Mouse (Mus musculus) liver, embryonic 15.5 days (tissue): ENCODE measurements at regions not wholly inside any gene's neighbourhood (a gene's known extent, or its start where the extent isn't known, plus 50 kb on each side); places are given as distances from the start of the nearest gene placed in this dataset.
"Not testable (repeated sequence)": the region's sequence is repeated elsewhere in the genome, so short reads cannot be mapped to it uniquely, and the experiment has no call there.

Experiments
- ATAC-seq: fragments of 200-750 bp; cut with Nextera tagmentation; 2 replicates; pipeline ENCODE4 v1.8.0; 2017; ENCODE audit warnings: moderate number of reproducible peaks, mild to moderate bottlenecking, moderate library complexity; ENCODE audit not compliant: insufficient read depth
- H3K27ac ChIP-seq: fragments of 300-500 bp; sonication (generic); replicated peaks from 2 replicates; pipeline ENCODE4 v1.5.1; 2015; ENCODE audit warnings: mild to moderate bottlenecking, inconsistent platforms
- H3K27me3 ChIP-seq: fragments of 300-500 bp; sonication (generic); 2 replicates; pipeline ENCODE4 v1.6.1; 2015; ENCODE audit warnings: mild to moderate bottlenecking, inconsistent platforms
- H3K36me3 ChIP-seq: fragments of 300-500 bp; sonication (generic); replicated peaks from 2 replicates; pipeline ENCODE4 v1.6.1; 2015; ENCODE audit warnings: moderate library complexity, mild to moderate bottlenecking, inconsistent platforms
- H3K4me1 ChIP-seq: fragments of 300-500 bp; sonication (generic); replicated peaks from 2 replicates; pipeline ENCODE4 v1.6.1; 2015; ENCODE audit warnings: inconsistent platforms
- H3K4me2 ChIP-seq: fragments of 300-500 bp; sonication (generic); 2 replicates; pipeline ENCODE4 v1.6.1; 2015; ENCODE audit warnings: moderate library complexity, mild to moderate bottlenecking, inconsistent platforms
- H3K4me3 ChIP-seq: fragments of 300-500 bp; sonication (generic); replicated peaks from 2 replicates; pipeline ENCODE4 v1.5.1; 2015; ENCODE audit warnings: mild to moderate bottlenecking, inconsistent platforms
- H3K9ac ChIP-seq: fragments of 300-500 bp; sonication (generic); 2 replicates; pipeline ENCODE4 v1.6.1; 2015; ENCODE audit warnings: moderate library complexity, mild to moderate bottlenecking, inconsistent platforms
- H3K9me3 ChIP-seq: fragments of 300-500 bp; sonication (generic); replicated peaks from 2 replicates; pipeline ENCODE4 v1.6.1; 2016; ENCODE audit warnings: inconsistent platforms
- WGBS: fragments of 180-500 bp; shearing (Covaris S2); methylation state at CpG from one replicate; pipeline ENCODE4 v1.1.7; 2015; ENCODE audit warnings: mixed read lengths; ENCODE audit not compliant: insufficient replicate concordance; 5-methylcytosine and 5-hydroxymethylcytosine counted together

DNA sequence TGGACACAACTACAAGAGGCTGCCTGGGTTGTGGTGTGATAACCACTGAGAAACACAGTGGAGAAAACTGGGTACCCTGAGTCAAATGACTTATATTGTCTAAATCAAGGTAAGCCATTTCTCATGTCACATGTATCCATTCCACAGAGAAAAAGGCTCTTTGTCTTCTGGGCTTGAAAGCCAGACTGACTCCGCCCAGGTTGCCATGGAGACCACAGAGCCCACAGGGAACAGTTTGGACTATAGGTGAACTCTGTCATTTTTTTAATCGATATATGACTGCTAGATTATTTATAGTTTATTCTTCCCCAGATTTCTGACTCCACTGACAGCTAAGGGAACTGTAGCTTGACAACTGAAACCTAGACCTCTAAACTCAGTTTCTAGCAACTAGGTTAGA is 80.7 kb upstream of the Thpo start:
- Histone ChIP-seq H3K4me3 (no peak overlapping the region), H3K27ac (no peak overlapping the region), H3K36me3 (no peaks in the 10 kb centered on the region), H3K4me2 (no peak overlapping the region), H3K27me3 (no peaks in the 10 kb centered on the region), H3K4me1 (peaks cover 3% of the 10 kb centered on the region; the same call in 1 of the 2 replicates), H3K9ac (no peak overlapping the region), H3K9me3 (no peaks in the 10 kb centered on the region)
- ATAC-seq, result no peak
- 66% methylated on average over 2 of the region's 2 CpGs for WGBS

DNA sequence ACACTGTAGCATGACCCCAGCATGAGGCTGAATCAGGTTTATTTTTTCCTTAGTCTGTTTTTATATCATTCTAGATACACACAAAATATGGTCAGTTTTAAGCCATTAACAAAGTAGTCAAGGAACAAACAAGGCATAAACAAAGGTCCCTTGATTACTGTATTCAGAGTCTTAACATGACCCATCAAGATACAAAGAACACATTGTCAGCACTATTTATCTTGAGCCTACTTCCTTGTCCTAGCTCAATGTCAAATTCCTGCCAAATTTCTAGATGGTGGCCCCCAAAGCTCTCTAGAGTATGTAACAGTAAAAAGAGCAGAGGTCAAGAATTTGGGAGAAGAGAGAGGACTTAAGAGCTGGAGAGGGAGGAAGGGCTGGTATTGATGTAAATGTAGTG is 79.9 kb upstream of the Thpo start:
- Histone ChIP-seq H3K36me3 (no peaks in the 10 kb centered on the region), H3K4me1 (peaks cover 3% of the 10 kb centered on the region; the same call in 1 of the 2 replicates), H3K4me3 (no peak overlapping the region), H3K9me3 (no peaks in the 10 kb centered on the region), H3K27ac (no peak overlapping the region), H3K27me3 (no peaks in the 10 kb centered on the region), H3K9ac (no peak overlapping the region), H3K4me2 (no peak overlapping the region)
- ATAC-seq, result no peak

DNA sequence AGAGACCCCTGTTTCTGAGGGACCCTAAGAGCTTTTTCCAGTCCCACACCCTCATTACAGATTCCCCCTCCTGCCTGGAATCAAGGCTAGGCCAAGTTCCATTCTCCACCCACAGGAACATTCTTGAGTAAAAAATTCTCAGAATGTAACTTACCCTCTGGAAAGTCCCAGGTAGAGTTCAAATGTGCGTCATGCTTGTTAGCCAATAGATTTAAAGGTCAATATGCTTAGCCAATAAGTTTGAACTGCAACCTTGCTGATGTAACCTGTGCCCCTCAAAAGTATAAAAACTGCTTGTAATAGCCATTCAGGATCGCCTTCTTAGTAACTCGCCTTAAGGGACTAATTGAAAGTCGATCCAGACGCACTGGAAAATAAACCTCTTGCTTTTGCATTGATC is 77.7 kb upstream of the Thpo start:
- ATAC-seq, H3K4me1 ChIP-seq, H3K4me2 ChIP-seq, H3K27me3 ChIP-seq, H3K36me3 ChIP-seq, H3K9me3 ChIP-seq, H3K27ac ChIP-seq, H3K4me3 ChIP-seq, H3K9ac ChIP-seq: not testable (repeated sequence)
- WGBS, result 69% methylated on average over 5 of the region's 5 CpGs

DNA sequence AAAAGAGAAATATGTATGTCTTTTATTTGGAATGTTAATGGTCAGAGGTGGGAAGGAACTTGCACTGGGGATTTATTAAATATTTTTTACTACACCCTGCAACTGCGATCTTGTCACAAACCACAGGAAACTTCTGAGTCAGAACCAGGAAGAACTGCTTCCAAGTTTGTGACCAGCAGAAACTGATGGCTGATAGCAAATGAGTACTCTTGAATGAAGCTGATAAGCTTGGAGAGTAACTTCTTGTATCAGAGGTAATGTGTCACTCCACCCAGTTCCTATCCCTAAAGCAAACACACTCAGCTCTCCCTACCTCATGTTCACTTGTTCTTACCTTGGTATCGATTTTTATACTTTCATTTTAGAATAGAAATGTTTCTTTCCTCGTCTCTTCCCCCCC is 76.0 kb upstream of the Thpo start:
- Histone ChIP-seq H3K27ac (no peak overlapping the region), H3K36me3 (no peaks in the 10 kb centered on the region), H3K4me2 (no peak overlapping the region), H3K4me1 (peaks cover 3% of the 10 kb centered on the region; the same call in 1 of the 2 replicates), H3K27me3 (no peaks in the 10 kb centered on the region), H3K9me3 (no peaks in the 10 kb centered on the region), H3K9ac (no peak overlapping the region), H3K4me3 (no peak overlapping the region)
- WGBS, result 27% methylated on average over 3 of the region's 3 CpGs
- no peak for ATAC-seq

DNA sequence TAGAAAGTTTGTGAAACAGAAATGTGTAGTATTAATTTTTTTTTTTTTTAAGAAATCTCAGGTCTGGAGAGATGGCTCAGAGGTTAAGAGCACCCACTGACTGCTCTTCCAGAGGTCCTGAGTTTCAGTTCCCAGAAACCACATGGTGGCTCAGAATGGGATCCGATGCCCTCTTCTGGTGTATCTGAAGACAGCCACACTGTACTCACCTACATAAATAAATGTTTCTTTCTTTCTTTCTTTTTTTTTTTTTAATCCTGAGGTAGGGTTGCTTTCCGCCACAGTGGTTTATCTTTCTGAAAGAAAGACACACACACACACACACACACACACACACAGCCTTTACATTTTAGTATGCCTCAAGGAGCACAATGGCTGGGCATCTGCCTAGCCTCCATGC is 74.0 kb upstream of the Thpo start:
- Histone ChIP-seq H3K4me2 (no peak overlapping the region), H3K9ac (no peak overlapping the region), H3K27ac (no peak overlapping the region), H3K4me3 (no peak overlapping the region), H3K4me1 (peaks cover 17% of the 10 kb centered on the region), H3K9me3 (no peaks in the 10 kb centered on the region), H3K36me3 (no peaks in the 10 kb centered on the region), H3K27me3 (no peaks in the 10 kb centered on the region)
- WGBS, result 53% methylated on average over 2 of the region's 2 CpGs
- ATAC-seq, result no peak

DNA sequence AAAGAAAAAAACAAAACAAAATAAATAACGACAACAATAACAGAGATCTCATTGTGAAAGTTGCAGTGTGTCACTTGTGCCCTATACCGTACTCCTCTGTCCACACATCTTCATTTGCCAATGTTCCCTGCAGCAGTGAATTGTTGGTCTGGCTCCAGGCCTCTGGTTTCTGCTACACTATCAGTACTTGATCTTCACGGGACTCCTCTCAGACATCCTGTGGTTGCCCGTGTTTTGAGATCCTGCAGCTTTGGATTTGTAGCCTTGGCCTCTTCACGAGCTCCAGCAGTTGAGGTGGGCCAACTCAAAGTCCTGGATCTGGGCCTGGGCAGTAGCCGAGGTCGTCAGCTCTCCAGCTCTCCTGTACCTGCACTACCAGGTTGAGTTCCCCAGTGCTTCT is 72.4 kb upstream of the Thpo start:
- H3K36me3 ChIP-seq, result no peaks in the 10 kb centered on the region
- no peaks in the 10 kb centered on the region for H3K9me3 ChIP-seq
- WGBS, result 42% methylated on average over 7 of the region's 7 CpGs
- no peak overlapping the region for H3K4me3 ChIP-seq
- no peak overlapping the region for H3K9ac ChIP-seq
- H3K4me2 ChIP-seq, result no peak overlapping the region
- ATAC-seq, result no peak
- no peak overlapping the region for H3K27ac ChIP-seq
- H3K4me1 ChIP-seq, result peaks cover 26% of the 10 kb centered on the region
- no peaks in the 10 kb centered on the region for H3K27me3 ChIP-seq

DNA sequence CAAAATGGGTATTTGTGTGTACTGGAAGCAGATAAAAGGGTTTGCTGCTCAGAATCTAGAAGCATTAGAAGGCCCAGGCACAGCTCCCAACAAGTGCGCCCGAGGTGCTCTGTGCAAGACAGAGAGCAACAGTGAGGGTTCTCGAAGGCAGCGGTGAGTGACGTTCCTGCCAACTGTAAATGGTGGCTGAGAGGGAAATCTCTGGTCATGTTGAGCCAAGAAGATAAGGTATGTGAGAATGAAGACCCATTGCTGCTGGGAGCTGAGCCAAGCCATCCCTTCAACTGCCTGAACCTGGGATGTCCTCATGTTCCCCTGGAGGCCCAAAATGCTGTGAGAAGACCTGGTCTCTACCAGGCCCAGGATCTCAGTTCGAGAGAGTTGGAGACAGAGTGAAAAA is 71.5 kb upstream of the Thpo start:
- Histone ChIP-seq H3K27ac (no peak overlapping the region), H3K9me3 (no peaks in the 10 kb centered on the region), H3K36me3 (no peaks in the 10 kb centered on the region), H3K9ac (no peak overlapping the region), H3K4me1 (peaks cover 26% of the 10 kb centered on the region), H3K4me3 (no peak overlapping the region), H3K4me2 (no peak overlapping the region), H3K27me3 (no peaks in the 10 kb centered on the region)
- ATAC-seq, result no peak
- WGBS, result 57% methylated on average over 6 of the region's 6 CpGs

DNA sequence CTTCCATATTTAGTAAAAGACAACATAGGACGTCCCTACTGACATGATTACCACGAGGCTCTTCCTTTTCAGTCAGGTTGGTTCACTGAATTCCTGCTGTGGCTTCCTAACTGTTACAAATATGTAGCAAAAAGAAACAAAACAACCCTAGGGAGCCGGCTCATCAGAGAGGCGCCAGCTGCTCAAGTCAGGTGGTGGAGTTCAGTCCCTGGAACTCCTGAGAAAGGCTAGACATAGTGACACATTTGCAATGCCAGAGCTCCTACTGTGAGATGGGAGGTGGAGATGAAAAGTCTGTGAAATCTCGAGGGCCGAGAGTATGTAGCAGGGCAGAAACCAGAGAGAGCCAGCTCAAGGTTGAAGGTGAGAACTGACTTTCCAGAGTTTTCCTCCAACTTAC is 70.8 kb upstream of the Thpo start:
- peaks cover 22% of the 10 kb centered on the region for H3K4me1 ChIP-seq
- H3K27ac ChIP-seq, result no peak overlapping the region
- H3K4me3 ChIP-seq, result peak overlapping the region; percentile 46; the same call in 1 of the 2 replicates
- H3K9me3 ChIP-seq, result no peaks in the 10 kb centered on the region
- 29% methylated on average over 6 of the region's 6 CpGs for WGBS
- H3K36me3 ChIP-seq, result no peaks in the 10 kb centered on the region
- ATAC-seq, result no peak
- H3K9ac ChIP-seq, result no peak overlapping the region
- H3K4me2 ChIP-seq, result peak overlapping the region; percentile 73
- H3K27me3 ChIP-seq, result no peaks in the 10 kb centered on the region

DNA sequence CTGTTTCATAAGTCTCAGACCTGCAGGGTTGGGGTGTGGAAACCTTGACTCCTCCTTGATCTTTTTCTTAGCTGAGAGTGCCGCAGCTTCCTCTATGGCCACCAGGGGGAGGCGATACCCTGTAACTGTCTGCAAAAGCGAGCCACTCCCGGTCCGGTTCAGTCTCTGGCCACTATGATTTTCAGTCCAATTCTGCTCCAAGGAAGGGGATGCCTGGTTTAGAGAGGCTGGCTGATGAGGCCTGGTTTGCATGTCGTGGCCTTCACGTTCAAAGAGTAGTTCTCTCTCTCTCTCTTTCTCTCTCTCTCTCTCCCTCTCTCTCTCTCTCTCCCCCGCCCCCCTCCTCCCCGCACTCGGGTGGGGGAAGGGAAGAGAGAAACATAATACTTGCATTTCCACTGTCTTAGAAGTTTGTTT is 70.3 kb upstream of the Thpo start:
- H3K9ac ChIP-seq, result no peak overlapping the region
- 1% methylated on average over 10 of the region's 10 CpGs for WGBS
- ATAC-seq, result no peak

DNA sequence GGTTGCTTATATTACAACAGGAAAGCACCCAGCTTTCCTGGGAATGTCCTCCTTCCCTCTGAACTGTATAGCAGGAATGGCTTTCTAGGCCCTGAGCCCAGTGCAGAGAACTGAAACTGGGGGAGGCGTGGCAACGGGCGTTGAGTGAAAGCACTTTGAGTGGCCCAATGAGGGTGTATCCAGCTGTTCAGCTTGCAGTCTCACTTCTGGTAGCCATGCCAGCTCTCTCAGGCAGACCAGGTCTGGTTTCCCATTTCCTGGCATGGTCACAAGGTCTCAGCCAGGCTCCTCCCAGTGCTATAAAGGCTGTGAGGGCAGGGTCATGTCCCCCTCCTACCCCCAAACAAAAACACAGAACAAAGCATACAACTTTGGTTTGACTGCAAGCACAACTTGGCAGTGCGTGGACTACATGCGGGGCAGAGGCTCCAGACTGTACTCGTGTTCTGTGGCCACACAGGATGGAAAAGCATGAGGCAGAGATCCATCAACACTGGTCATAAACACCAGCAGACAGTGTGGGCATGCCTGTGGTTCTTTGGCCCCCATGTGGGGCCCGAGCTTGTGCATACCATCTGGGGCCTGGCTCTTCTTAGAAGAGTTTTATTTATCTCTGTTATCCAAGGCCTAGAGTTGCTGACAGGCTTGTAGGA is 69.1 kb upstream of the Thpo start:
- H3K27me3 ChIP-seq, result no peaks in the 10 kb centered on the region
- ATAC-seq, result no peak
- no peak overlapping the region for H3K9ac ChIP-seq

More for the DNA sequence above, 70.3 kb upstream of the Thpo start:
- H3K9me3 ChIP-seq, result no peaks in the 10 kb centered on the region
- H3K4me2 ChIP-seq, result peak overlapping the region; percentile 73
- no peaks in the 10 kb centered on the region for H3K27me3 ChIP-seq
- H3K4me3 ChIP-seq, result peak overlapping the region; percentile 46
- no peaks in the 10 kb centered on the region for H3K36me3 ChIP-seq
- no peak overlapping the region for H3K27ac ChIP-seq
- peaks cover 22% of the 10 kb centered on the region for H3K4me1 ChIP-seq

DNA sequence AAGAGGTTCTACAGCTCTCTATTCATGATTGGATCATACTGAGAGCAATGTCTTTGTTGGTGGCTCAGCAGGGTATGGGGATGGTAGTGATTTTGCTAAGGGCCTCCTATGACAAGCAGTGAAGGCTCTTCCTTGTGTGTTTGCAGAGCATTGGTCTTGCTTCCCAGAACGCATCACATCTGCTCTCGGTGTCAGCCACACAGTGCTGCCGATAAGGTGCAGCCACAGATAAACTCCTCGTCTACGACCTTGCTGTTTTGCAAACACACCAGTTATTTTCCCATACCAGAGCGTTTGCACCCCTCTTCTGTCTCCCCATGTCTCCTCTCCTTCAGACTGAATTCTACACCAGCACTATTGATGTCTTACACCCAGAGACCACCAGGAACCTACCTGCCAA is 68.4 kb upstream of the Thpo start:
- Histone ChIP-seq H3K27me3 (no peaks in the 10 kb centered on the region), H3K9ac (no peak overlapping the region), H3K36me3 (no peaks in the 10 kb centered on the region), H3K9me3 (no peaks in the 10 kb centered on the region), H3K4me2 (no peak overlapping the region), H3K4me1 (peaks cover 22% of the 10 kb centered on the region), H3K27ac (no peak overlapping the region), H3K4me3 (no peak overlapping the region)
- WGBS, result 20% methylated on average over 6 of the region's 6 CpGs
- ATAC-seq, result no peak

More for the DNA sequence above, 69.1 kb upstream of the Thpo start:
- Histone ChIP-seq H3K9me3 (no peaks in the 10 kb centered on the region), H3K4me2 (no peak overlapping the region), H3K36me3 (no peaks in the 10 kb centered on the region), H3K27ac (no peak overlapping the region), H3K4me1 (peaks cover 22% of the 10 kb centered on the region), H3K4me3 (no peak overlapping the region)
- 46% methylated on average over 7 of the region's 7 CpGs for WGBS

DNA sequence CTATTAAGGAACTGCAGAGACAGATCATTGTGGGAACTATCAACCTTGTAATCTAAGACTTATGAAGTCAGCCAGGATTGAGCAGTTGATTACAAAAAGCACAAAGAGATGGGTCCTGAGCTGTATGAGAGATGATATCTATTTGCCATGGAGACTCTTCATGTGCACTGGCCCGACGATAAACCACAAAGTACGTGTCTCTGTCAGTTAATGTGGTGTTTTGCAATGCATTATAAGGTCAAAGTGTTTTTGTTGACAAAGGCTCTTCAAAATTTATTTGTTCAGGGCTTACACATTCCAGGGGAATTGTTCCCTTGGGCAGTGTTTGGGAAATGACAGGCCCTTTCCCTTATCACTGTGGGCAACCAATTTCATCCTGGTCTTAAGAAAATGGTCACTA is 65.7 kb upstream of the Thpo start:
- WGBS, result 68% methylated on average over 3 of the region's 3 CpGs
- Histone ChIP-seq H3K27ac (no peak overlapping the region), H3K4me1 (peaks cover 22% of the 10 kb centered on the region), H3K27me3 (no peaks in the 10 kb centered on the region), H3K4me2 (no peak overlapping the region), H3K36me3 (no peaks in the 10 kb centered on the region), H3K9ac (no peak overlapping the region), H3K9me3 (no peaks in the 10 kb centered on the region), H3K4me3 (no peak overlapping the region)
- ATAC-seq, result no peak
